Mouse (Mus musculus): ENCODE measurements at regions not wholly inside any gene's neighbourhood (a gene's known extent, or its start where the extent isn't known, plus 50 kb on each side); places are given as distances from the start of the nearest gene placed in this dataset.

- peak; percentile 72 to 82 for DNase-seq (ENCODE audit: low spot score in 2 of 2)
- intact Hi-C loops (cut with DNase I): loop anchor here (2.0 to 5.0 kb wide), 2 partner anchors 542 to 1678 kb away; no protein-coding TSS in a partner anchor
Observed at GRCm38 (mm10) chr4:24154418-24154817, 341.8 kb upstream of the Mms22l start.

- DNase-seq (ENCODE audit: low spot score in 2 of 2): no peak
- intact Hi-C loops (cut with DNase I): no loop called here
Observed at GRCm38 (mm10) chr4:24173750-24174149, 322.5 kb upstream of the Mms22l start.

DNA sequence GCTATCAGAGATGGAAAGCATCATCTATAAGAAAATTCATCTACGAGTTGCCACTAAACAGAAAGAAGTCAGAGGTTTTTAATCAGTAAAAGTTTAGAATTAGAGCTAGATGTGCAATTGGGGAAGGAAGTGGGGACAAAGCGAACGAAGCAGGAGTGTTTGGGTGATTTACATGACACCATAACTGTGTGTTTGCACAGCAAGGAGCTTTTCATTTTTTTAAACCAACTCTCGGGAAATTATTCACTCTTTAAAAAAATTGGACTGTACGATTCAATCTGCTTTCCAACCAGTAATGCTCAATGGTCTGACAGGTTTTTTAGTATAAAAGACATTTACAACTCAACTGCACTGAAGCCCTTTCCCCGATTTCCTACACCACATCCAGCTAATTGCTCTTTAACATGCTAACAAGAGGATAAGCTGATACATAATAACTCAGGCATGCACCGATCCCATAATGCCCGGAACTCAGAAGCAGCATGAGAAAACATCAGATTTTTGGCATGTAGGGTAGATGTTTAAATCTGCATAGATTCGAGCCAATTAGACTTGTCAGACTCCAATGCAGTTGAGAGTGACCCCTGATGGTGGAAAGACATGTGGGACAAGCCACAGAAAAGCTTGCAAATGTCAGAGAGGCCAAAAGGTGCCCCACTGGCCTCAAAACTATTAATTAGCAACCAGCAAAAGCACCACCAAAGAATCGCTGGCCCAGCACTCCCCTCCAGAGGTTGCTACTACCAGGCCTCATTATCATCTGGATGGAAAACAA, 282.8 kb upstream of the Mms22l start:
- intact Hi-C loops (cut with DNase I): loop anchor here (10.0 kb wide), 1 partner anchor 1729 kb away; the partner anchor contains the start of gene Pou3f2
- no peak for DNase-seq (ENCODE audit: low spot score in 2 of 2)

- DNase-seq (ENCODE audit: low spot score in 2 of 2): no peak
- intact Hi-C loops (cut with DNase I): loop anchor here (10.0 kb wide), 1 partner anchor 1729 kb away; the partner anchor contains the start of gene Pou3f2
Observed at GRCm38 (mm10) chr4:24214037-24214362, 282.3 kb upstream of the Mms22l start.

GRCm38 (mm10) chr4:24218383-24218934, 277.8 kb upstream of the Mms22l start:
- DNase-seq (ENCODE audit: low spot score in 2 of 2): no peak
- intact Hi-C loops (cut with DNase I): loop anchor here (2.0 to 10.0 kb wide), 2 partner anchors 22 to 1734 kb away; partner anchors contain the start of gene Pou3f2

DNA sequence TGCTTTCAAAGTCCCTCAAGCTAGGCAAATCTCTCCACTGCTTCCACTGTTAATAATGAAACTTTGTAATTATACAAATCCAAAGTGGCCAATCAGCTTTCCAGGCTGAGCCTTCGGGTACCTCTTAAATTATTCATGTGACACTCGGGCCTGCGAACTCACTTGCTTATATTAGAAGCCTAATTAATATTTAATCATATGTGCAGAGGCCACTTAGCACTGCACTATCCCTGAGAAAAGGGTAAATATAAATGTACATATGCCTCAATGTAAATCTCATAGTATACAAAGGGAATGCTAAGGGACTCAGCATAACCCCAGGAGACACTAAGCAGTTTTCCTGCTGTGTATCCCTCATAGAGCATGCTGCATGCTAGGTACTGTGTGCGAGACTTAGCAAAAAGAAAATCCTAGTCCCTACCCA, 277.2 kb upstream of the Mms22l start:
- intact Hi-C loops (cut with DNase I): loop anchor here (2.0 to 10.0 kb wide), 2 partner anchors 22 to 1734 kb away; partner anchors contain the start of gene Pou3f2
- DNase-seq (ENCODE audit: low spot score in 2 of 2): no peak

GRCm38 (mm10) chr4:24219583-24219982, 276.7 kb upstream of the Mms22l start:
- DNase-seq (ENCODE audit: low spot score in 2 of 2): no peak
- intact Hi-C loops (cut with DNase I): loop anchor here (2.0 to 10.0 kb wide), 2 partner anchors 21 to 1735 kb away; partner anchors contain the start of gene Pou3f2

- intact Hi-C loops (cut with DNase I): loop anchor here (5.0 to 10.0 kb wide), 3 partner anchors 420 to 1760 kb away; partner anchors contain the start of gene Pou3f2
- peak; percentile 15 to 31 for DNase-seq (ENCODE audit: low spot score in 2 of 2)
Observed at GRCm38 (mm10) chr4:24245124-24245523, 251.1 kb upstream of the Mms22l start.

- intact Hi-C loops (cut with DNase I): loop anchor here (5.0 to 10.0 kb wide), 3 partner anchors 424 to 1764 kb away; partner anchors contain the start of gene Pou3f2
- DNase-seq (ENCODE audit: low spot score in 2 of 2): no peak
Observed at GRCm38 (mm10) chr4:24248142-24249054, 247.9 kb upstream of the Mms22l start.

GRCm38 (mm10) chr4:24249243-24249970, 246.8 kb upstream of the Mms22l start:
- DNase-seq (ENCODE audit: low spot score in 2 of 2): peak; percentile 42 to 54
- intact Hi-C loops (cut with DNase I): loop anchor here (5.0 to 10.0 kb wide), 3 partner anchors 425 to 1765 kb away; partner anchors contain the start of gene Pou3f2

DNA sequence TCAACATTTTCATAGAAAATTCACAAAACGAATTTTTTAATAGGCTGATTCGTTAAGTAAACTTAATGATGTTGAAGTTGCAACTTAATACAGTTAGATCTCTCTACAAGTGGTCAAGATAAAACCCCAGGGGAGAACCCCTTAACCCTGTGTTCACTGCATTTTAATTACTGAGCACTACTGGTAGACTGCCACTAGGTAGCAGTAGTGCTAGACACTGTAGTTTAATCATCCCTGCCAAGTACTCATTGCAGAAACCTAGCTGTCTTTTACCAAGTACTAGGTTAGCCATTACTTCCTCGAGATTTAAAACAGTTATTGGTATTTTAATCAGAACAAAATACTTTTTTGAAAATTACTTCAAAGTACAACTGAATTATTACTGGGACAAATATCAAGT, 218.1 kb upstream of the Mms22l start:
- intact Hi-C loops (cut with DNase I): no loop called here
- DNase-seq (ENCODE audit: low spot score in 2 of 2): no peak

Measured in left cerebral cortex, postnatal 14 days (tissue).